Mouse (Mus musculus): Measurements from ENCODE around the gene Hsd17b14. TPM values are rescaled to one million over a fixed set of nuclear protein-coding genes. Genes with fewer than 3 reads are reported as not detected.

The Hsd17b14 gene
- total RNA-seq, 2 experiments from 2014 or later = not detected

DNA sequence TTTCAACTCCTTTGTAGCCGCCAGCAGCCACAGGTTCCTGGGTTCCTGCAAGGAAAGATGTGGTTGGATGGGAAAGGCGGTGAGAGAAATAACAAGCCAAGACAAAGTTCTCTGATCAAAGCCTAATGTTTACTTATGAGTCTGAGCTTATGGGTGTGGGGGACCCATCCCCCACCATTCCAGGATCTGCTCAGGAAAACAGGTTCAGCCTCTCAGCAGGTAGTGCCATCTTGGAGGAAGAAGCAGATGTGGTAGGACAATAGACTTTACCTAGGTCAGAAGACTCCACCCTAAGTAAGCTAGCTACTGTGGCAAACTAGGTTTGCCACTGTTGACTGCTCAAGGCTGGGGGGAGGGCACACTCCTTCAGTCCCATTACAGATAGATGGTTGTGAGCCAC lies 10.1 kb downstream of the Hsd17b14 start:
- intact Hi-C loops (cut with DNase I) = loop anchor here (5.0 kb wide), 1 partner anchor 88 kb away; no protein-coding TSS in a partner anchor
- DNase-seq = no peak

DNA sequence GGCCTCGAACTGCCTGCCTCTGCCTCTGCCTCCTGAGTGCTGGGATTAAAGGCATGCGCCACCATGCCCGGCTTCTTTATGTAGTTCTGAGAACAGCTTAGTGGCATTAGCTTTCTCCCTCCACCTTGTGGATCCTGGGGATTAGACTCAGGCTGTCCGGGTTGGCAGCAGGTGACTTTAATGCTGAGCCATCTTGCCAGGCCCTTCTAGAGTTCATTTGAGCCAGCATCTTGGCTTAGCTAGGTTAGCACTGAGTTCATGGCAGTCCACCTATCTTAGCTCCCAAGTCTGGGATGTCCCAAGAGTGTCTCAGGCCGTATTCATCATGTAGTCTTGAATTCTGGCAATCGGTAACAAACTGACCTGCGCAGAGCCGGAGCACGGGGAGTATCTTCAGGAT lies 10.8 kb downstream of the Hsd17b14 start:
- intact Hi-C loops (cut with DNase I) = no loop called here

DNA sequence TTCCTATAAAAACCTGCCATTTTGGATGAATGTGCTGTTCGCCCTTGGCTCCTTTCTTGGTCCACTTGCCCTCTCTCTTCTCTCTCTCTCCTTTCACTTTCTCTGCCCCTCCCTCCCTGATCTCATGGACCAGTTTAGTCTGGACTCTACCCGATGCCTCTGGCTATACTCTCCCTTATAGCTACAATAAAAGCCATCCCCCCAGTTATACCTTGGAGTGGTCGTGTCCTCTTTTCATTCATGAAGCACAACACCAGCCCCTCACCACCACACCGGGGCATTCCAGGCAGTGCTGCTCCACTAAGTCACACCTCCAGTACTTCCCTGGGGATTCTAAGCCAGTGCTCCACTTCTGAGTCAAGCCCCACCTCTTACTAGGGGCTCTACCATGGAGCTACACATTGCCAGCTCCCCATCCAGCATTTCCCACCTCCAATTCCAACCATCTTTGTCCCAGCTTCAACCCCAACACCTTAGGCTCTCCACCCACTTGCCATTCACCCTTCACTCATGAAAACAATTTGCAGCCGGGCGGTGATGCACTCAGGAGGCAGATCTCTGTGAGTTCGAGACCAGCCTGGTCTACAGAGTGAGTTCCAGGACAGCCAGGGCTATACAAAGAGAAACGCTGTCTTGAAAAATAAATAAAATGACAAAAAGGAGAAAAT lies 12.6 kb downstream of the Hsd17b14 start:
- intact Hi-C loops (cut with DNase I) = no loop called here
- no peak for DNase-seq

More for the DNA sequence above, 10.8 kb downstream of the Hsd17b14 start:
- no peak for DNase-seq

DNA sequence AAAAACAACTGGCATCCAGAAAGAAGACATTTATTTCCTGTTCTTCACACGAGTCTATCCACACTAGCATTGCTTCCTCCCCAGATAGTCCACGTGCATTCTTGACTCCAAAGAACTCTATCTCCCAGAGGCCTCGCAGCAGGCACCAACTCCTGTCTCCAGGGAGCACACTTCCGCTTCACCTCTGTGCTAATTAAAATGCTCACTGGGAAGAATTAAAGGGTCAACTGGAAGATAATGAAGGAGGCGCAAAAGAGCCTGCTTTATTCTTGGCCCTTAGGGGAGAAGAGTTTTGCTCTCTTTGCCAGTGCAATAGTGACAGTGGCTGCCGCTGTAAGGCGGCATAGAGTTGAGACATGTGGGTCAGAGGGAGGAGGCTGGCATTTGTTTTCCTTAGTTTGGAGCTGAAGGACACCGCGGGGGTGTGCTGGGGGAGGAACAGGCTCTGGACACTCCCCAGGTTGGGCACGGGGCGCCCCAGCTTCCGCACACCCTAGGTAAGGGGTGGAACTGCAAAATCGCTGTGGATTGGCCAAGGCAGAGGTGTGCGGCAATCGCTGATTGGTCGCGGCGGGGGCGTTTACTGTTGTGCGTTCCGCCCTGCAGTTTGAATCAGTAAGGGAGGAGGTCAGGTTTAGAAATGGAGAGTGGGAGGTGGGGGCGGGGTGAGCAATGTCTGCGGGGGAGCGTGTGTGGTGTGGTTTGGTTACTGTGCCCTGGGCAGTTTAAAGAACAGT lies 13.3 kb downstream of the Hsd17b14 start:
- DNase-seq = peak; percentile 89
- intact Hi-C loops (cut with DNase I) = no loop called here

DNA sequence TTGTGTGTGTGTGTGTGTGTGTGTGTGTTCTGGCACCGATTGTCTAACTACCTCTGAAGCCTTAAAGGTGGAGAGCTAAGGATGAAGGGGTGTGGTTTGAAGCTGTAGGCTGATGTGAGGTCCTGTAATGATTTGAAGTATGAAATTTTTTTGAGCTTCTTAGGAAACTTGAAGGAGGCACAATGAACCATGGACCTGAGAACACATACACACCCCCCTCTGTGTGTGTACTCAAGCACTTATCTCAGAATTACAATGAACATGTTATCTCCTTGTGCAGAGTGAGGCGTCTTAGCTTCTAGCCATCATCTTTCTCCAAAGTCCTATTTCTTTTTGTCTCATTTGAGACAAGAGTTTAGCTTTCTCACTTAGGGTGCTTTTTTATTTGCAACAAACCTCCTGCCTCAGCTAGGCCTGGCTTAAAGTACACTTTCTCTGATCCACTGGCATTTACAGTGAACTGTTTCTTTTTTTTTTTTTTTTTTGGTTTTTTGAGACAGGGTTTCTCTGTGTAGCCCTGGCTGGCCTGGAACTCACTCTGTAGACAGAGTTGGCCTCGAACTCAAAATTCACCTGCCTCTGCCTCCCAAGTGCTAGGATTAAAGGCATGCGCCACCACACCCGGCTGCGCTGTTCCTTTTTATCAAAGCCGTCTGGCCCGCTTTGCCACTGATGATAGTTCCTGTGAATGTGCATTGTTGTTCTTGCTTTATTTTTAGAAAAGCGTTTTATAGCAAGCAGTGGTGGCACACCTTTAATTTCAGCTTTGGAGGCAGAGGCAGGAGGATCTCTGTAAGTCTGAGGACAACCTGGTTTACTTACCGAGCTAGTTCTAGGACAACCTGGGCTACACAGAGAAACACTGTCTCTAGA lies 14.1 kb downstream of the Hsd17b14 start:
- no peak for DNase-seq
- intact Hi-C loops (cut with DNase I) = no loop called here

DNA sequence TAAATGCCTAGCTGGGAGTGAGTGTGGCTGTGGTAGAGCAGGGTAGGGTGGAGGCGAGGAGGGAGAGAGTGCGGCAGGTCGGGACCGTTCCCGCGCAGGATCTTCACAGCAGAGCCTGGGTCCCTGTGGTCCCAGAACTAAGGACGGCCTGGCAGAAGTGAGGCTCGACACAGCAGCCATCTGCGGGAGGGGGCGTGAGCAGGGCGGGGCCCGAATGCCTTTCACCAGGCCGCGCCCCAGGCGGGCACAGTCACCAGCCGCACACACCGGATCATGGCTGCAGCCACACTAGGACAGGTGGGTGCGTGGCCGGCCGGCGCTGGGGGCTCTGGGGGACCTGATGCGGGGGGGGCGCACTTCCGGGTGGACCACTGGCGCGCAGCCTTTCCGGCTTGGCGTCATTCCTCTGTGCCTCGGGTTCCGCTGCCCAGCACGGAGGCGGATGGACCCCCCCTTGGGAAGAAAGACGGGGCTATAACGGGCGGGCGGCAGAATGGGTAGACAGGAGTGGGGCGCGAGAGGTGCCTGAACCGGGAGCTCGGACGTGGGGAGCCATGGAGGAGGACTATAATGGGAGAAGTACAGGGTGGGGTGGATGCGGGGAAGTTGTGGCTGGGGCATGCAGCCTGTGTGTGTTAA lies 15.5 kb downstream of the Hsd17b14 start, which contains the start of gene Bcat2:
Gene Bcat2, plus strand, starts transcription at position 51 of the 639 bp plus-strand sequence.
- intact Hi-C loops (cut with DNase I) = no loop called here
- DNase-seq = peak; percentile 80

DNA sequence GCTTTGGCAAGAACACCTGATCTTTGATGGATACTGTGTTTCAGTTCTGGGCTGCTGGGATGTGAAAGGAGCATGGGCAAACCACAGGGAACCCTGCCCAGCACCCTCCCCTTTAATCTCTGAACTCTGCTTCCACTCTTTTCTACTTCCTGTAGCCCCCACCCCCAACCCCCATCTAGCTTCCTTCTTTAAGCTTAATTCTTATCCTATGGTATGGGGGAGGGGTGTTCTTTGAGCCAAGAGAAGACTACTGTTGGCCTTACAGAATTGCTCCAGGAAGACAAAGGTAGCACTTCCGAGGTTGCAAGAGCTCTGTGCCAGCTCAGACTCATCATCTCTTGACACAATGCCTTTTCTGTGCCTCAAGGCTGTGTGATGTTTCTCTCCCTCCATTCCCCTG lies 17.3 kb downstream of the Hsd17b14 start:
- DNase-seq = no peak
- intact Hi-C loops (cut with DNase I) = no loop called here

DNA sequence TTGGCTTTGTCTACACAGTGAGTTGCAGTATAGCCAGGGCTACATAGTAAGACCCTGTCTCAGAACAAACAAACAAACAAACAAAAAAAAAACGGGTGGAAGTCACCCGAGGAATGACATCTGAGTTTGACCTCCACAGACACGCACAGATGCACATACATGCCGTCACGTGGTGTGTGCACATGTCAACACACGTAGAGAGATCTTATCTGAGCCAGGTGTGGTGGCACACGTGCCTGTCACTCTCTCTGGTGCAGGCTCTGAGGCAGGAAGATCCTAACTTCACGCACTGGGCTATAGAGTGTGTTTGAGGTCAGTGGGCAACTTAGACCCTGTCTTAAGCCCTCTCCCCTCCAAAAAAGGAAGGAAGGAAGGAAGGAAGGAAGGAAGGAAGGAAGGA lies 19.3 kb downstream of the Hsd17b14 start:
- DNase-seq = no peak
- intact Hi-C loops (cut with DNase I) = no loop called here

DNA sequence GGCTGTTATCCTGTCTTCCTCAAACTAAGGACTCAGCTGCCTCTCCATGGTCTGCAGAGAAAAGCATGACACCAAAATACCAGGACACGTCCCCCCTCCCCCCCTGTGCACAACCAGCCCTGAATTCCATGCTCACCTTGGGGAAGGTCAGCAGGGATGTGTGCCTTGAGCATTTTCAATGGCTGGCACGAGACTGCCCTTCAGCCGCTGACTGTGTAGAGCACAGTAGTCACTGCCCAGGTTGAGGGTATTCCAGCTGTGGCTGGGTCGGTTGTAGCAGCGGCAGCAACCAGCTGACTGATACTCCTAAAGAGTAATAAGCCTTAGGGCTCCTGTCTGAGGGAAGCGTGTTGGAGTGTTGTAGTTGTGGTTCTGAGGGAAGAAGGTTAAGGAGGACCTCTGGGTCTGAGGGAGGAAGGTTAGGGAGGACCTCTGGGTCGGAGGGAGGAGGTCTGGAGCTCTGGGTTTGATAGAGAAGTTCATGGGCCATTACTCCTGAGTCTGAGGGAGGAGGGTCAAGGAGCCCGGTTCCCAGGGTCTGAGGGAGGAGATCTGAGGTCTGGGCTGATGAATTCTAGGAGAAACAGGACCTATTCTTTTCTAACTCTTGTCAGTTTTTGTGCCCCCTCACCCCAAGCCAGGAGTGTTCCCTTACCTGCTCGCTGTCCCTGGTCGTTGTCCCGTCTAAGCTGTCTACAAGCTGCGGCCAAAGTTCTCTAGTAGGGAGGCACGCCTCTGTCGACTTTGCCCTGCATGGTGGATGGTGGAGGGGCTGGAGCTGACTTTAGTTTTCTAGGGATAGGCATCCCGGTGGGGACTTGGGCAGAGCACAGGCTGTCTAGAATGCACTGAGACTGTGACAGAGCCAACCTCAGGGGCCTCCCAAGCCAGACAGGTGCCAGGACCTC lies 20.0 kb downstream of the Hsd17b14 start:
- DNase-seq = no peak
- intact Hi-C loops (cut with DNase I) = no loop called here

DNA sequence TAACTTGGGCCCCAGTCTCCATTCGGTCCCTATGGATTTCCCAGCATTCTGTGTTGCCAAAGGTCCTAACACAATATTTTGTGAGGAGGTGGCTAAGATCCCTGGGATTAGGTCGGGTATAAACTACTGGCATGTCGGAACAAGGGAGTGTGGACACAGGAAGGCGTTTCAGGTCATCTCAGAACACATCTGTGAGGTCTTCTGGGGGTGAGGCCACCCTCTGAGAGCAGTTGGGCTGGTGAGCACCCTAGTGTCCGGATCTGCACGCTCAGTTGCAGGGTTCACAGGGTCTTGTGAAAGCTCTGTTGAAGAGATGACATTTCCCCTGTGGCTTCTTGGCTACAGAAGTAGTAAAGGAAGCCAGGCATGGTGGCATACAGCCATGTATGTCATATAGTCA lies 31.2 kb downstream of the Hsd17b14 start:
- intact Hi-C loops (cut with DNase I) = no loop called here
- DNase-seq = no peak

DNA sequence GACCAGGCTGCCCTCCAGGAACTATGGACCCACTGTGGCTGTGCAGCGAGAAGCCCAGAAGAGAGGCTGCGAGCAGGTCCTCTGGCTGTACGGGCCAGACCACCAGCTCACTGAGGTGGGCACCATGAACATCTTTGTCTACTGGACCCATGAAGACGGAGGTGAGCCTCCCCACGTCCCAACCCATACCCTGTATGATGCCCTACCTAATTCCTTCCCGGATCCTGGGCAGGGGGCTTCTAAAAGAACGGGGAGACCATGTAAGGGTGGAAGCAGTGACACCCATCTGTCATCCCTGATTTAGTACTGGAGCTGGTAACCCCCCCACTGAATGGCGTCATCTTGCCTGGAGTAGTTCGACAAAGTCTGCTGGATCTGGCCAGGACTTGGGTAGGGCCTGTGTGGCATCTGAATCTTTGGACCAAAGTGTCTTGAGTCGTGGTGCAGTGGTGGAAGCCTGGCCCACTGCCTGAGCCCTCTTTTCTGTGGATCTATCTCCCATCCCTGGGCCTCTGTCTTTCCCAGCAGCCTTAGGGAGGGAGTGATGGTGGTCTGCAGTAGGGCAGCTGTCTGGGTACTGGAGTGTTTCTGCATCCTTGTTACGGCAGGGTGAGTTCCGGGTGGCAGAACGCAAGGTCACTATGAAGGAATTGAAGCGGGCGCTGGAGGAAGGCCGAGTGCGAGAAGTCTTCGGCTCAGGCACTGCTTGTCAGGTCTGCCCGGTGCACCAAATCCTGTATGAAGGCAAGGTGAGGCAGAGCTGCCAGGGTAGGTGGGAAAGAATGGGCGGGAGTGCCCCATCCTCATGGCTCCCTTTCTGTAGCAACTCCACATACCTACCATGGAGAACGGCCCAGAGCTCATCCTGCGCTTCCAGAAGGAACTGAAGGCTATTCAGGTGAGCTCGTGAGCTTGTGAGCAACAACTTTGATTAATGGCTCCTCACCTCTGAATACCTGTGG lies 33.2 kb downstream of the Hsd17b14 start:
- intact Hi-C loops (cut with DNase I) = no loop called here
- no peak for DNase-seq

DNA sequence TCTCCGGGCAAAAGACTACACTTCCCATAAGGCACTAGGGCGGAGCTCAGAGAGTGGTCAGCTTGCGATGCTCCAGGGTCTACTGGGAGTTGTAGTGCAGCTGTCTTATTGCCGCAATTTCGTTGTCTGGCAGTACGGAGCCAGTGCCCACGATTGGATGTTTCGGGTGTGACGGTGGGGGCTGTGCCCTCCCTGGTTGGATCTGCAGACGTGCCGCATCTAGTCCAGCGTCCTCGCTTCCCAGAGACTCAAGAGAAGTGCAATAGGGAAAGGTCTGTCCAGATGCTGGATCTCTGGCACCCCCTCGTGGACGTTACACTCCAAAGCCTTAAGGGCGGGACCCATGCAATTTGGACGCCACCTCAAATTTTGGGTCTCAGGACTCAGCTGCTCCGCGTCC lies 34.5 kb downstream of the Hsd17b14 start:
- intact Hi-C loops (cut with DNase I) = no loop called here
- peak; percentile 96 for DNase-seq

DNA sequence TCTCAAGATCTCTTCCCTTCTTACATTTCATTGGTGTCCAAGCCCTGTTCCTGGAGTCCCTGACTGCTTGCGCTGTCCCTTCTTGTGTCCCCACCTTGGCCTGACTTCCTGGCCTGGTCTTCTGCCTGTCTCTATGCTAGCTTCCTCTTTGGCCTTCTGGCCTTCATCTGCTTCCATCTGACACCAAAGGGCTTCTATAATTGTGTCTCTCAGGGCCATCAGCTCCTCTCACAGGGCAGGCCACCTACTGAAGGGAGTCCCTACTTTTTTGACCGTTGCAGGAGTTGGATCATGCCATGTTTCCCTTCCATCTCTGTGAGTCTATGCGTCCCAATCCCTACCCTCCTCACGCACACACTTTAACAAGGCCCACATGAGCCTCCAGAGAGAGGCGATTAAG lies 35.2 kb downstream of the Hsd17b14 start:
- intact Hi-C loops (cut with DNase I) = loop anchor here (10.0 kb wide), 1 partner anchor 95 kb away; the partner anchor contains the start of gene Ntn5
- no peak for DNase-seq

DNA sequence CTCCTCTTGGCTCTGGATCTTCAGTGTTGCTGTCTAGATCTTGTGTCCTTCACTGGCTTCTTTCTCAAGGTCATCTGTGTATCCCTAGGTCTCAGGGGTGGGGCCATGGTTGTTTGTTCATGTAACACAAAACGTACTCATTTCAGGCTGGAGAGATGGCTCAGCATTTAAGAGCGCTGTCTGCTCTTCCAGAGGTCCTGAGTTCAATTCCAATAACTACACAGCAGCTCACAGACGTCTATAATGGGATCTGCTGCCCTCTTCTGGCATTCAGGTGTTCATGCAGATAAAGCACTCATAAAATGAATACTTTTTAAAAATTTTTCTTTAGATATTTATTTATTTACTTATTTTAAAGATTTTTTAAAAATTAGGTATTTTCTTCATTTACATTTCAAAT lies 36.2 kb downstream of the Hsd17b14 start:
- DNase-seq = no peak
- intact Hi-C loops (cut with DNase I) = loop anchor here (10.0 kb wide), 1 partner anchor 94 kb away; the partner anchor contains the start of gene Ntn5

DNA sequence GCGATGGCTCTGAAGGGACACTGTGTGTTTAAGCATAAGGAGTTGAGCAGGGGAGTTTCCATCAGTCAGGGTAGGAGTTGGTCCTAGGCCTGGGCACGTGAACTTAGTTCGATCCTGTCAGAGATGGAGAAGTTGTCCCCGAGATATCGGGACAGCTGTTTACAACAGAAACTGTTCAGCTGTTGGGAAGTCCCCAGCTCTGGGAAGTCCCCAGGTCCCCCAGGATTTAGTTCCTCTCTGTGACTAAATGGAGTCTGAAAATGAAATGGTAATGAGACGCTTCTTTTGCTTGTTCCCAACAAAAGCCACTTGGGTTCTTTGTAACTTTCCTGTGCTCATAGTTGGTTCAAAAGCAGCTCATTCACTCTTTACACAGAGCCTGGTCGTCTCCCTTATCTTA lies 37.2 kb downstream of the Hsd17b14 start:
- DNase-seq = no peak
- intact Hi-C loops (cut with DNase I) = loop anchor here (10.0 kb wide), 1 partner anchor 93 kb away; the partner anchor contains the start of gene Ntn5

DNA sequence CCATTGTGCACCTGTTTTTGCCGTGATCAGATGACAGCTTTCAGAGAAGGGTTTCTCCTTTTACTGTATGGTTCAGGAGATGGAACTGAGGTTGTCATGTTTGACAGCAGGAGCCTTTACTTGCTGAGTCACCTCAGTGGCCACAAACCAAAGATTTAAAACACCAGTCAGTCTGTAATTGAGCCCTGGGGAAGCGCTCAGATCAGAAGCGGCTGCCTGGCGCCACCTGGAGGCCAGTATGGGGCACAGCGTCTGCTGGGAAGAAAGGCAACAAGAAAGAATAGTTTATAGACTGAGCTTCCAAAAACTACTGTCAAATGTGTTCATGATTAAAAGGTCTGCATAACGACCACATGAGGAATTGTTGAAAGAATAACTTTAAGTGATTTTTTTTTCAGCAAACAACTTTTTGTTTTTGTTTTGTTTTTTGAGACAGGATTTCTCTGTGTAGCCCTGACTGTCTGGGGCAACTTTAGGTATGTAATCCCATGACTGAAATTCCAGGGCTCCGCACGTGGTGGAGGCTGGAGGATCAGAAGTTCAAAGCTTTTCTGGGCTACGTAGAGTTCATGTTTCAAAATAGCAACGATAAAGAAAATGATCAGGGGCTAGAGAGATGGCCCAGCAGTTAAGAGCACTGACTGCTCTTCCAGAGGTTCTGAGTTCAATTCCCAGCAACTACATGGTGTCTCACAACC lies 38.6 kb downstream of the Hsd17b14 start:
- DNase-seq = peak; percentile 60
- intact Hi-C loops (cut with DNase I) = loop anchor here (10.0 kb wide), 1 partner anchor 92 kb away; the partner anchor contains the start of gene Ntn5

DNA sequence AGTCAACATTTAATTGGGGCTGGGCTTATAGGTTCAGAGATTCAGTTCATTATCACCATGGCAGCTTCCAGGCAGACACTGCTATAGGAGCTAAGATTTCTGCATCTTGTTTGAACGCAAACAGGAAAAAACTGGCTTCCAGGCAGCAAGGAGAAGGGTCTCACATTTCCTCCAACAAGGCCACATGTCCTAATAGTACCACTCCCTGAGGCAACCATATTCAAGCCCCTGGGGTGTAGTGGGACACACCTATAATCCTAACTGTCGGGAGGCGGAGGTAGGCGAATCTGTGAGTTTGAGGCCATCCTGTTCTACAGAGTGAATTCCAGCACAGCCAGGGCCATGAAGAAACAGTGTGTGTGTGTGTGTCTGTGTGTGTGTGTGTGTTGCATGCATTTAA lies 40.5 kb downstream of the Hsd17b14 start:
- intact Hi-C loops (cut with DNase I) = loop anchor here (2.0 to 10.0 kb wide), 2 partner anchors 18 to 90 kb away; partner anchors contain the start of gene Ntn5

DNA sequence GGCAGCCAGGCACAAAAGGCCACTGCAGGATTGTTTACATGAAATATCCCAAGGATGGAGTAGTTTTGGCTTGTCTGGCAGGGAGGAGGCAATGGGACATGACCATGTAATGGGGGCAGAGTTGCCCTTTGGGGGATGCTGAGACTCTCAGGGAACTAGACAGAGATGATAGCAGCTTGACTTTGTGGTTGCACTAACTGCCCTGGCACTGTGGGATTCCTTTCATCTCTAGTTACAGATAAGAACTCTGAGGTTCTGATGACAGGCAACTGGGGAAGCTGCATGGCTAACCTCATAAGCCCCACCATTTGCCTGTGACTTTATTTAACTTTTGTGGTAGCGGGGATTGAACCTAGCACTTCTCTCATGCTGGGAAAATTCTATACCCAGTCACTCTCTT lies 41.4 kb downstream of the Hsd17b14 start:
- DNase-seq = no peak
- intact Hi-C loops (cut with DNase I) = loop anchor here (10.0 kb wide), 1 partner anchor 89 kb away; the partner anchor contains the start of gene Ntn5

More for the DNA sequence above, 40.5 kb downstream of the Hsd17b14 start:
- DNase-seq = no peak
